Mouse (Mus musculus): ENCODE measurements around the gene Eda2r.

DNA sequence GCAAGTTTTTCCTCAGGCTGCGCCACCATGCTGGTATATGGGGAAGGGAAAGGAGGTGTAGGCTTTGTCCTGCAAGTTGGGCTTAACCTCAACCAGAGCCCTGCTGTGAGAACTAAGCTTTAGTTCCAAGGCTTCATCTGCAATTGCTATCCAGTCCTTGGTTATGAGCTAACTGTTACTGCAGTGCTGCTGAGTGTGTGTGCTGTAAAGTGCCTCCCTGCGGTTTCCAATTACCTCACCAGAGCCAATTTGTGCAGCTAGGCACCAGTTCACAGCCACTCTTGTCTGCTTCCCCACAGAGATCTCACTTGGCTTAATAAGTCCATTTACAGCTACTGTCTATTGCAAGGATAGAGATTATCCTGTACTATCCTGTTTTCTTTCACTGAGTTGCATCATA is 16.1 kb downstream of the Eda2r start:
- TF ChIP-seq CTCF (IDR thresholded peaks at IDR 0.05; ENCODE audit: low read depth, low read length) (no peak), POLR2A (IDR thresholded peaks at IDR 0.05; ENCODE audit: insufficient read depth, low read length) (no peak), EP300 (IDR thresholded peaks at IDR 0.05; ENCODE audit: insufficient read depth, low read depth, low read length) (no peak)

All from ES-Bruce4 (cell line).